Mouse (Mus musculus) effector memory CD4-positive, alpha-beta T cell, adult 7 months (primary cell): ENCODE measurements around the gene Rd3. TPM values are rescaled to one million over a fixed set of nuclear protein-coding genes. Genes with fewer than 3 reads are reported as not detected.

Experiments used
- polyA plus RNA-seq: library from polyadenylated mRNA; unstranded; fragments of 100-300 nt; shearing (Covaris generic); gene quantifications from one replicate; pipeline ENCODE4 v1.2.1, GENCODE M21; 2017

Gene Rd3
- 1.2 TPM for polyA plus RNA-seq

GRCm38 (mm10) chr1:191977187-191977586, at the start of gene Rd3:
Gene Rd3 (plus strand): TSS chr1:191977370.

Other genes with a start within 250 kb of the Rd3 start
- 0.83 TPM for gene Nek2, start 155.9 kb upstream of the Rd3 start, polyA plus RNA-seq
- 28.4 TPM for gene Slc30a1, start 70.6 kb upstream of the Rd3 start, polyA plus RNA-seq
- 85.7 TPM for gene Traf5, start 115.2 kb downstream of the Rd3 start, polyA plus RNA-seq
- 19.3 TPM for gene Rcor3, start 160.7 kb downstream of the Rd3 start, polyA plus RNA-seq
- 0.09 TPM for gene Kcnh1, start 213.4 kb downstream of the Rd3 start, polyA plus RNA-seq